Mouse (Mus musculus) layer of hippocampus, postnatal 10 days (tissue): ENCODE data around the gene Pcx. TPM values are rescaled to one million over a fixed set of nuclear protein-coding genes. Genes with fewer than 3 reads are reported as not detected.

Experiments used
- DNase-seq, 2 experiments: peaks; one replicate each; pipeline ENCODE4 v3.0.0; 2021; ENCODE audit warnings: low spot score in 2 of 2
- microRNA-seq, 2 experiments: library from miRNA; unstranded; fragments of <30 nt; microRNA quantifications; one replicate each; pipeline ENCODE4 v1.2.0; 2021
- total RNA-seq, 2 experiments: library from RNA; stranded (reverse); gene quantifications; 2 replicates each; pipeline ENCODE4 v1.2.3; 2021

Pcx gene
- total RNA-seq, 2 experiments from 2014 or later, result 39.4 to 47.9 TPM

DNA sequence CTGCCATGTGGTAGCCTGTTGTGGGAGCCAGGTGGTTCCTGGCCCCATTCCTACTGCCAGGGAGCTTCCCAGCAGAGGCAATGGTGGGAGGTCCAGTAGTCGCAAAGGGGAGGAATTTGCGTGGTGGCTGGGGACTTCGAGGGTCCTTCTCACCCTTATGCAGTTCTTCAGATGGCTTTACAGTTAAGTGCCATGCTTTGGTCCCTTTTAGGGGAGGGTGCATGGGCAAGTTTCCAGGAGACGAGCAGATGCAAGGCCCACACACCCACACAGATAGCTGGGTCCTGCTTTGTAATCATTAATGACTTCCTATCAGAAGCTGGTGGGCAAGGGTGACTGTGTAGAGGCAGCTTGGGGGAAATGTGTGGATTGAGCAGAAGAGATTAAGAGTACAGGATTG, 106.3 kb downstream of the Pcx start:
- no peak for DNase-seq

- peak in 1 of 2 experiments; percentile 52 for DNase-seq
Observed at GRCm38 (mm10) chr19:4618183-4618582, 107.9 kb downstream of the Pcx start.

DNA sequence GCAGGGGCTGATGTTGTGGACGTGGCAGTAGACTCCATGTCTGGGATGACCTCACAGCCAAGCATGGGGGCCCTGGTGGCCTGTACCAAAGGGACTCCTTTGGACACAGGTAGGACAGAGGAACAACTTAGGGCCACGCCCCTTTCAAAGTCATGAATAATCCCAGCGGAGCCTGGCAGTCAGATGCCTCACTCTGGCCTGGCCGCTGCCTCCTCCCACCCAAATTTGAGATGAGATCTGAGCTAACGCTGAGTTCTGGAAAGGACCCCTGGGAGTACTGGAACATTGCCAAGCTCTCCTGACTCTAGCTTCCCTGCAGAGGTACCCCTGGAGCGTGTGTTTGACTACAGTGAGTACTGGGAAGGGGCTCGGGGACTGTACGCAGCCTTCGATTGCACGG, 109.2 kb downstream of the Pcx start:
- DNase-seq, result no peak

DNA sequence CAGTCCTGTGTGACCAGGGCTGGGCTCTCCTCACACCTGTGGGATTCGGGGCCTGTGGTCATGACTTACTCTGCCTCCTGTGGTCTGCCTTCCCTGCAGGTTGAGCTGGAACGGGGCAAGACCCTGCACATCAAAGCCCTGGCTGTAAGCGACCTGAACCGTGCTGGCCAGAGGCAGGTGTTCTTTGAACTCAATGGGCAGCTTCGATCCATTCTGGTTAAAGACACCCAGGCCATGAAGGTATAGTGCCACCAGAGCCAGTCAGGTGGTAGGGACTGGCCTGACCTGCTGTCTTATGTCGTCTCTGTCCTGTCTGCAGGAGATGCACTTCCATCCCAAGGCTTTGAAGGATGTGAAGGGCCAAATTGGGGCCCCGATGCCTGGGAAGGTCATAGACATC, 110.4 kb downstream of the Pcx start:
- DNase-seq, result no peak

- no peak for DNase-seq
Observed at GRCm38 (mm10) chr19:4622780-4623179, 112.5 kb downstream of the Pcx start.

DNA sequence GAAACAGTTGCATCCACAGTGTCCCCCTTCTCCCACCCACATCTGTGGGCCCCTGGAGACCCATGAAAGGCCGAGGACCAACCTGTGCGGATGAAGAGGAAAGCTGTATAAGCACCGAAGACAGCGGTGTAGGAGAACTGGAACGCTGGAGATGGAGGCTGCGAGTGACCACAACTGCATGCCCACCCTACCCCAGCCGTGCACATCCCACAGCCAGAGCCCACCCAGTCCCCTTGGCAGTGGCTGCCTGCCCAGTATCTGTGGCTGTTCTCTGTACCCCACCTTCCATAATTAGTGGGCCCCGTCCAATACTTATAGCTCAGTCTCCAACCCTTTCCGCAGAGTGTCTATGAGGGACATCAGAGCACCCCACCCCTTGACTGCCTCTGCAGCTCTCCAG, 113.1 kb downstream of the Pcx start:
- DNase-seq, result no peak

- peak in 1 of 2 experiments; percentile 15 for DNase-seq
Observed at GRCm38 (mm10) chr19:4624006-4624405, 113.7 kb downstream of the Pcx start.

DNA sequence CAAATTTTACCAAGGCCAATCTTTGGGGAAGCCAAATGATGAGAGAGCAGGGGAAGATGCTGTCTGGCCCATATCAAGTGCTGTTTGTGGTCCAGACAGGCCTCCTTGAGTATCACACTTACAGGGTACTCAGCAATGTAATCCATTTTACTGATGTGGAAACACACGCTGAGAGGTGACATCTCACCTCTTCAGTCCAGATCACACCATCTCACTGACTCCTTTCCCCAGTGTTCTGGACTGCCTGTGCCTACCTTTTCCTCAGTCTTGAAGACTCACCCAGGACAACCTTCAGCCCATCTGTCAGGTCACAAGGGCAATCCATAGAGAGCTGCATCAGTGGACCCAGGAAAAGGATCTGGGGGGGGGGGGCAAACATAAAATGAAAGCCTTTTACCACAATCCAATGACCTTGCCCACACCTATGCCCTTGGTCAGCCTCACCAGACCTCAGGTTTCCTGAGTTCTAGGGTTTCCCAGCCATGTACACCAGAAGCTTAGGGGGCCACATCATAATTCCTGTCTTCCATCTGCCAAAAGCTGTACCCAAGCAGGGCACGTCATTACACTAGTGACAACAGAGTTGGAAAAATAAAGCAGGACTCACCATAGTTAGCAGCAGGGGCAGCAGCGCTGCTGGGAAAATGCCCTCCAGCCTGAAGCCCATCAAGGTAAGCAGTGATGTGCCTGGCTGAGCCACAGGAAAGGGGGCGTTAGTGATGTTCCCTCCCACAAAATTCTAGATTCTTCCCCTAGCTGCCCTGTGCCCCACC, 114.3 kb downstream of the Pcx start:
- DNase-seq, result no peak

GRCm38 (mm10) chr19:4625179-4625828, 115.0 kb downstream of the Pcx start, which contains the start of gene Rce1:
Gene Rce1 (minus strand): TSS chr19:4625641.
- peak; percentile 90 to 94 for DNase-seq

DNA sequence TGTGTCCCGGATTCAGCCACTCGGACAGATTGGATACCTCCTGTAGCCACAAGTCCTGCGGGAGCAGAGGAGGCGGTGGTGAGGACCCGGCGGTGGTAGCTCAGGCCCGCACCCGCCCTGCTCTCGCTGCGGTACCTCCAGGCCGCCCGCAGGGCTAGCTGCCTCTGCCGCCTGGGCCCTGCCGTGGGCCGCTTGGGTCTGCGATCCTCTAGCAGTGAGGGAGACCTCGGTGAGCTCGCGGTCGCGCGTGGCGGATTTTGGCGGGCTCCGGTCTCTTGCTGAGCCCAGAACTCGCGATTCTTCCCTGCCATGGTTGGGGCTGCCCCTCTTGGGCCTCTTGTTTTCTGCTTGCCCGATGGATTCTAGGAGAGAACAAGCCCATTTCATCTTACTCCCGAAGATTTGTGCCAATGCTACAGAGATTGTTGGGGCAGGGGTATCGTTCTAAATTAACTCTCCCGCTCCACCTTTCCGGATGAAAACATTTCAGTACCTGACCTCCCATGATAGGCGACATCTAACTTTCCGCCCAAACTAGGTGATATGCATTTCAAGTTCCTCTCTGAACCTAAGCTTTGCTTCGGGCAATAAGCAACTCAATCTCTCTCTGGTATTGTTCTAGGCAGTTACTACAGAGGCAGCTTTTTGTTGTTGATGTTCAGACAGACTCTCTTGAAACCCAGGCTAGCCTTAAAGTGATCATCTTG, 115.7 kb downstream of the Pcx start:
- DNase-seq, result no peak

DNA sequence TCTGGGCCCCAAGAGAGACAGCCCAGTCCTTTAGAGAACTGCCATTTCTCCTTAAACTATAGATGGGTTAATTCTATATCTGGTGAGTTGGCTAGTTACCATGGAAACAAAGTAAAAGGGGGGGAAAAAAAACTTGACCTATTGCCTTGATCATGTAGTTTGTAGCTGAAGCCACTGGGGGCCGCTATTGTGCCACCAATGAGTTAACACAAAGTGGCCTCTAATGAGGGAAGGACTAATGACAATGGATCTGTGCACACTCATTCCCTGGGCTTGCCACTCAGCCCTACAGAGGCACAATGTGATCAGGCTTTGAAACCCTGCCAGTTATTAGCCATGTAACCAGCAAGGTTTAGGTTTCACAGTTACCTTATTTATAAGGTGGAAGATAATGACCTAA, 118.5 kb downstream of the Pcx start:
- peak; percentile 83 to 84 for DNase-seq

DNA sequence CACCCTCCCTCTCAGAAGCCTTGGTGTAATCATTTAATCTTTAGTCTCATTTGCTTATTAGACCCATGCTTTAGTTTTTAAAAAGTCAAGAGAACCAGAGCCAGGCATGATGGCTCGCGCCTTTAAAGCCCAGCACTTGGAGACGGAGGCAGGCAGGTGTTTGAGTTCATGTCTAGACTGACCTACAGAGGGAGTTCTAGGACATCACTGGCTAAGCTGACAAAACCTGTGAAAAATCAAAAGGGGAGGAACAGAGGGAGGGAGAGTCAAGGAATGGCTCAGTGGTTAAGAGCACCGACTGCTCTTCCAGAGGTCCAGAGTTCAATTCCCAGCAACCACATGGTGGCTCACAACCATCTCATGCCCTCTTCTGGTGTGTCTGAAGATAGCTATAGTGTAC, 125.7 kb downstream of the Pcx start:
- DNase-seq, result no peak

- peak; percentile 66 to 68 for DNase-seq
Observed at GRCm38 (mm10) chr19:4644271-4644670, 134.0 kb downstream of the Pcx start.

DNA sequence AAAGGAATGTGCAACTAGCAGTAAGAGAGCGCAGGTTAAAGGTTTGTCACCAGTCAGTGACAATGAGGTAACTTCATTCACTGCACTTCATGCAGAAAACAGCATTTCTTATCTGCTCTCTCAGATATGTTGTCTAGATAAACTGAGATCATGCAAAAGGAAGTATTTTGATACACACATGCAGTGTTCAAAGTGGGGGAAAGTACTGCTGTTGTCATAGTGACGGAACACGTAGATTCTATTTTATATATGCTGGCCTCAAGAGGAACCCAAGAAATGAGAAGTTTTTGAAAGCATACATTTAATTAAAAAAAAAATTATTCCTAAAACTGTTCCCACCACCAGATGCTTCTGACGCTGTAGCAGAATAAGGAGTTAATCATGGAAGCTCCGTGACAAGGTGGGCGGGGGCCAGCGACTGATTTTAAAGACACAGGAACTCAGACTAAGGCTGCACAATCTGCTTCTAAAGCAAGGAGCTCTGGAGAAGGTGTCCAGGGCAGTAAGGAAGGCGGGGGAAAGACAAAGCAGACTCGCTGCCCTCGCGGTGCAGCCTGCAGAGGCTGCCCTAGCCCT, 136.7 kb downstream of the Pcx start:
- peak in 1 of 2 experiments; percentile 14 for DNase-seq

GRCm38 (mm10) chr19:4658156-4658555, 147.9 kb downstream of the Pcx start:
- no peak for DNase-seq

DNA sequence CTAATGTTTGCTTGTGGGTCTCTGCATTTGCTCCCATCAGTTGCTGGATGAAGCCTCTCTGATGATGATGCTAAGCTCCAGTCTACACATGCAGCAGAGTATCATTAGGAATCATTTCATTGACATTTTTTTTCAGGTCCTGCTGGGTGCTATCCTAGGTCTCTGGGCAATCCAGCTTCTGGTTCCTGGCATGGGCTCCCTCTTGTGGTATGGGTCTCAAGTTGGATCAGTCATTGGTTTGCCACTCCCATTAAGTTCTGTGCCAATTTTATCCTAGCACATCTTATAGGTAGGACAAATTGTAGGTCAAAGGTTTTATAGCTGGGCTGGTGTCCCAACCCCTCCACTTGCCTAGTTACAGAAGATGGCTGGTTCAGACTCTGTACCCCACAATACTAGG, 156.5 kb downstream of the Pcx start:
- DNase-seq, result no peak

- no peak for DNase-seq
Observed at GRCm38 (mm10) chr19:4670776-4671175, 160.5 kb downstream of the Pcx start.

Small RNA genes lying within 50 kb of the gene (microRNA-seq; reads per million reads assigned to microRNA genes)
- gene Mir6986, result 6.0 to 9.2 reads per million in 2 experiments

Other genes starting within 250 kb of the Pcx start
- gene Ssh3, start 241.3 kb upstream of the Pcx start, total RNA-seq, result 10 to 100 TPM; 49.0 to 66.1 TPM
- 10 to 100 TPM; 76.3 to 89.4 TPM for gene Ankrd13d, start 227.3 kb upstream of the Pcx start, total RNA-seq
- gene Grk2, start 204.2 kb upstream of the Pcx start, total RNA-seq, result 100 to 1,000 TPM; 141 to 147 TPM
- 10 to 100 TPM; 70.1 to 71.5 TPM for gene Kdm2a, start 112.2 kb upstream of the Pcx start, total RNA-seq
- 1 to 10 TPM; 2.2 to 2.3 TPM for gene Rhod, start 71.0 kb upstream of the Pcx start, total RNA-seq
- 10 to 100 TPM; 21.4 to 21.5 TPM for gene Syt12, start 33.0 kb upstream of the Pcx start, total RNA-seq
- not detected for gene 2010003K11Rik, start 11.9 kb upstream of the Pcx start, total RNA-seq
- gene Lrfn4, start 105.2 kb downstream of the Pcx start, total RNA-seq, result 10 to 100 TPM; 67.0 to 67.3 TPM
- 10 to 100 TPM; 19.8 to 20.9 TPM for gene Rce1, start 115.2 kb downstream of the Pcx start, total RNA-seq
- 1 to 10 TPM; 2.1 to 2.3 TPM for gene Gm960, start 188.2 kb downstream of the Pcx start, total RNA-seq
- gene Sptbn2, start 200.7 kb downstream of the Pcx start, total RNA-seq, result 100 to 1,000 TPM; 545 to 601 TPM
- 10 to 100 TPM; 16.6 to 16.8 TPM for gene Rbm4b, start 246.0 kb downstream of the Pcx start, total RNA-seq